Mouse (Mus musculus): Measurements from ENCODE around the gene Lamb3. TPM values are rescaled to one million over a fixed set of nuclear protein-coding genes. Genes with fewer than 3 reads are reported as not detected.

The Lamb3 gene
- polyA plus RNA-seq (2016; fragmentation: Nextera tagmentation; extraction: Ambion mirVana), result 0.40 and 0.81 TPM in 2 replicates

DNA sequence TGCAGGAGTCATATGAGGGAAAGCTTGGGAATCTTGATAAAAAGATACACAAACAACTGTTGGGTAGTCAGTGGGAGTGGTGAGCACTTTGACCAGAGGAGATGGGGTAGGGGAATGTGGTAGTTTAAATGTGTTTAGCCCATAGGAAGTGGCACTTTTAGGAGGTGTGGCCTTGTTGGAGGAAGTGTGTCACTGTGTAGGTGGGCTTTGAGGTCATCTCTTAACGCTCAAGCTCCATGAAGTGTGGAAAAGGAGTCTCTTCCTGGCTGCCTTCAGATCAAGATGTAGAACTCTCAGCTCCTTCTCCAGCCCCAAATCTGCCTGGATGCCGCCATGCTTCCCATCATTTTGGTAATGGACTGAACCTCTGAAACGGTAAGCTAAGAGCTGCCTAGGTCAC, at the start of gene Lamb3:
Gene Lamb3, plus strand, starts transcription at position 197 of the 400 bp plus-strand sequence.
- 91% methylated on average over 3 of the region's 3 CpGs for WGBS
- DNase-seq (ENCODE audit: low spot score), result no peak
- no peaks in the 10 kb centered on the region for H3K36me3 ChIP-seq
- no peak within 1 kb of the TSS for H3K4me3 ChIP-seq
- no peaks in the 10 kb centered on the region for H3K4me1 ChIP-seq
- H3K27me3 ChIP-seq (ENCODE audit: low read depth, poor library complexity, severe bottlenecking), result no peaks in the 10 kb centered on the region
- H3K9me3 ChIP-seq (replicated peaks), result no peaks in the 10 kb centered on the region
- H3K27ac ChIP-seq, result no peak within 1 kb of the TSS

- H3K4me3 ChIP-seq, result no peak overlapping the region
- DNase-seq (ENCODE audit: low spot score), result no peak
- 19% methylated on average over 3 of the region's 3 CpGs for WGBS
- H3K27ac ChIP-seq, result no peak overlapping the region
- H3K9me3 ChIP-seq (replicated peaks), result no peaks in the 10 kb centered on the region
- H3K36me3 ChIP-seq, result no peaks in the 10 kb centered on the region
- peaks cover 8% of the 10 kb centered on the region for H3K4me1 ChIP-seq
- H3K27me3 ChIP-seq (ENCODE audit: low read depth, poor library complexity, severe bottlenecking), result peaks cover 18% of the 10 kb centered on the region
Observed at GRCm38 (mm10) chr1:193159163-193159562, 48.3 kb upstream of the Lamb3 start.

GRCm38 (mm10) chr1:193159613-193160012, 47.9 kb upstream of the Lamb3 start:
- DNase-seq (ENCODE audit: low spot score), result no peak
- H3K36me3 ChIP-seq, result no peaks in the 10 kb centered on the region
- WGBS, result 45% methylated on average over 1 of the region's 1 CpGs
- H3K4me1 ChIP-seq, result peaks cover 8% of the 10 kb centered on the region
- H3K27ac ChIP-seq, result no peak overlapping the region
- peaks cover 14% of the 10 kb centered on the region for H3K27me3 ChIP-seq (ENCODE audit: low read depth, poor library complexity, severe bottlenecking)
- H3K4me3 ChIP-seq, result no peak overlapping the region
- no peaks in the 10 kb centered on the region for H3K9me3 ChIP-seq (replicated peaks)

DNA sequence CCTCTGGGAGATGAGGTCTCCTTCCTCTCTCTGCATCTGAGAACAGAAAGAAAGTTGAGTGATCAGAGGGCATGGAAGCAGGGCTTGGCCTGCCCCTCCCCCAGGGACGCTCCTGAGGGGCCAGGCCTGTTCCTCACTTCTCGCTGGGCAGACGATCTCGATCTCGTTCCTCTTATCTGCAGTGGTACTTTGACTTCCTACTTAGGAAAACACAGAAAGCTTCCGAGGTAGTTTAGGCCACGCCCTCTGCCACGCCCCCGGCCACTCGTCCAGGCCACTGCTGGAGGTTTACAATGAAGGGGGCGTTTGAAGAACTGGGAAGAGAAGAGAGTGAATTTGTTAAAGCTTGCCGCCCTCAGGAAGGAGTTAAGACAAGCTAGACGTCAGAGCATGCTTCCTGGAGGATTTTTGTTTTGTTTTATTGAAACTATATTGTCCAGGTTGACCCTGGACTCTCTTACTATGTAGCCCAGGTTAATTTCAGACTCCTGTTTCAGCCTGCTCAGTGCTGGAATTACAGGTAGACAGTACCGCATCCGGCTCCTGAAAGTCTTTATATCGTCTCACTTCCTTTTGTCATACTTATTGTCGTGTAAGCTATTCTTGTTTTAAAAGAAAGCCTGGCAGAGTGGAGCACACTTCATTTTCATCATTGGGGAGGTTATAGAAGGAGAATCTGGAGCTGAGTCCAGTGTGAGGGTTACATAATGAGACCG, 47.0 kb upstream of the Lamb3 start:
- no peaks in the 10 kb centered on the region for H3K36me3 ChIP-seq
- H3K27me3 ChIP-seq (ENCODE audit: low read depth, poor library complexity, severe bottlenecking), result peaks cover 5% of the 10 kb centered on the region; the same call in 1 of the 2 replicates
- peak overlapping the region; percentile 46 for H3K4me3 ChIP-seq
- peaks cover 8% of the 10 kb centered on the region for H3K4me1 ChIP-seq
- WGBS, result 17% methylated on average over 18 of the region's 18 CpGs
- H3K27ac ChIP-seq, result peak overlapping the region; percentile 39; the same call in 1 of the 2 replicates
- DNase-seq (ENCODE audit: low spot score), result peak; percentile 69
- no peaks in the 10 kb centered on the region for H3K9me3 ChIP-seq (replicated peaks)

GRCm38 (mm10) chr1:193167746-193168145, 39.8 kb upstream of the Lamb3 start, which contains the start of gene A130010J15Rik:
Gene A130010J15Rik (plus strand): TSS chr1:193168046.
- Histone ChIP-seq H3K4me1 (peaks cover 7% of the 10 kb centered on the region), H3K27me3 (ENCODE audit: low read depth, poor library complexity, severe bottlenecking) (no peaks in the 10 kb centered on the region), H3K27ac (no peak within 1 kb of the TSS), H3K36me3 (no peaks in the 10 kb centered on the region), H3K9me3 (replicated peaks) (no peaks in the 10 kb centered on the region), H3K4me3 (no peak within 1 kb of the TSS)
- 89% methylated on average over 3 of the region's 3 CpGs for WGBS
- no peak for DNase-seq (ENCODE audit: low spot score)

DNA sequence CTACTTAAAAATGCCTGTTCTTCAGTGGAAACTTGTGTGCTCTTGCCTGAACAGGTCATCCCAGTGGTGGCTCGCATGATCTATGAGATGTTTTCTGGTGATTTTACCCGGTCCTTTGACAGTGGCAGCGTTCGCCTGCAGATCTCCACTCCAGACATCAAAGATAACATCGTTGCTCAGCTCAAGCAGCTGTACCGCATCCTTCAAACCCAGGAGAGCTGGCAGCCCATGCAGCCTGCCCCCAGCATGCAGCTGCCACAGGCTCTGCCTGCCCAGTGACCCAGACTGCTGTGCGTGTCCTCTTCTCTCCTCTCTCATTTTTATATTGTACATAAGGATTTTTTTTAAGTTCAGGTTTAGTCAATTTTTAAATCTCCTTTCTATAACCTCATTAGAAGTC, 38.3 kb upstream of the Lamb3 start:
- no peak for DNase-seq (ENCODE audit: low spot score)
- H3K27me3 ChIP-seq (ENCODE audit: low read depth, poor library complexity, severe bottlenecking), result no peaks in the 10 kb centered on the region
- no peak overlapping the region for H3K27ac ChIP-seq
- no peaks in the 10 kb centered on the region for H3K9me3 ChIP-seq (replicated peaks)
- no peaks in the 10 kb centered on the region for H3K36me3 ChIP-seq
- H3K4me3 ChIP-seq, result no peak overlapping the region
- WGBS, result 87% methylated on average over 7 of the region's 7 CpGs
- peaks cover 17% of the 10 kb centered on the region for H3K4me1 ChIP-seq

- Histone ChIP-seq H3K9me3 (replicated peaks) (no peaks in the 10 kb centered on the region), H3K36me3 (no peaks in the 10 kb centered on the region), H3K27ac (no peak overlapping the region), H3K4me1 (peaks cover 23% of the 10 kb centered on the region), H3K27me3 (ENCODE audit: low read depth, poor library complexity, severe bottlenecking) (no peaks in the 10 kb centered on the region), H3K4me3 (no peak overlapping the region)
- WGBS, result 90% methylated on average over 2 of the region's 2 CpGs
- no peak for DNase-seq (ENCODE audit: low spot score)
Observed at GRCm38 (mm10) chr1:193169856-193170255, 37.6 kb upstream of the Lamb3 start.

DNA sequence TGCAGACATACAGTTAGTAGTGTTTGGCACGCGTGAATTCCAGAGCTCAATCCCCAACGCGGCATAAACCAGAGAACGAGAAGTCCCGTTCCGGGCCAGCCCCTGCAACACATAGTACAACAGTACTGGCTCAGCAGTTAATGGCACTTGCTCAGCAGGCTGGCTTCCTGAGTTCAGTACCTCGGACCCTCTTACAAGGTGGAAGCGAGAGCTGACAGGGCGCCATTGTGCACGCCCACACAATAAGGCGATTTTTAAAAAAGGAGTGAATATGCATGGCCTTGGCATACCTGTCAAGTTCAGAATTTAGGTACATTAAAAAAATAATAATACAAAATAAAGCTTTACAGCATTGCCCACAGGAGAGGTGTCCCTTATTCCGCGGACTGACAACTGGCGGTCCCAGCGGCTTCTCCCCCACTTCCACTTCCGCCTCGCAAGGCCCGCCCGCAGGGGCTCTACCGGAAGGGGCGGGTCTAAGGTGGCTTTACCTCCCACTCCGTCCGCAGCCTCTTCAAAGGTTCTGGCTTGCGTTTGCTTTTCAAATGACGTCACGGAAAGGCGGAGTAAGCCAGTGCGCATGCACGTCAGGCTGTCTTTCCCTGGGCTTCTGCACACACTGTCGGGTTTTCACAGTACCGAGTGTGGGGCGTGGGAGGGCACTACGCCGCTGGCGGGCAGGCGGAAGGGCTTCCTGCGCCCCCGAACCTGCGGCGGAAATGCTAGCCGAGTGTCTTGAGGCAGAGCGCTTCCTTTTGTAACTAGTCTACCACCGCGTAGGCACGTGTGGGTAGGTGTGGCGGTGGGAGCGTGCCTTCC, 34.3 kb upstream of the Lamb3 start:
- 1% methylated on average over 48 of the region's 48 CpGs for WGBS
- Histone ChIP-seq H3K4me3 (peak overlapping the region; percentile 74), H3K27me3 (ENCODE audit: low read depth, poor library complexity, severe bottlenecking) (no peaks in the 10 kb centered on the region), H3K27ac (peak overlapping the region; percentile 91), H3K4me1 (peaks cover 23% of the 10 kb centered on the region), H3K36me3 (no peaks in the 10 kb centered on the region), H3K9me3 (replicated peaks) (no peaks in the 10 kb centered on the region)
- peak; percentile 97 for DNase-seq (ENCODE audit: low spot score)

GRCm38 (mm10) chr1:193173810-193174129, 33.7 kb upstream of the Lamb3 start:
- Histone ChIP-seq H3K9me3 (replicated peaks) (no peaks in the 10 kb centered on the region), H3K36me3 (no peaks in the 10 kb centered on the region), H3K4me1 (peaks cover 23% of the 10 kb centered on the region), H3K27me3 (ENCODE audit: low read depth, poor library complexity, severe bottlenecking) (no peaks in the 10 kb centered on the region), H3K27ac (peak overlapping the region; percentile 91), H3K4me3 (peak overlapping the region; percentile 74)
- WGBS, result 20% methylated on average over 9 of the region's 9 CpGs
- no peak for DNase-seq (ENCODE audit: low spot score)

- Histone ChIP-seq H3K4me1 (peaks cover 23% of the 10 kb centered on the region), H3K36me3 (no peaks in the 10 kb centered on the region), H3K4me3 (peak overlapping the region; percentile 74), H3K27me3 (ENCODE audit: low read depth, poor library complexity, severe bottlenecking) (no peaks in the 10 kb centered on the region), H3K9me3 (replicated peaks) (no peaks in the 10 kb centered on the region), H3K27ac (peak overlapping the region; percentile 91)
- WGBS, result 90% methylated on average over 13 of the region's 13 CpGs
- DNase-seq (ENCODE audit: low spot score), result no peak
Observed at GRCm38 (mm10) chr1:193174143-193174733, 33.3 kb upstream of the Lamb3 start.

DNA sequence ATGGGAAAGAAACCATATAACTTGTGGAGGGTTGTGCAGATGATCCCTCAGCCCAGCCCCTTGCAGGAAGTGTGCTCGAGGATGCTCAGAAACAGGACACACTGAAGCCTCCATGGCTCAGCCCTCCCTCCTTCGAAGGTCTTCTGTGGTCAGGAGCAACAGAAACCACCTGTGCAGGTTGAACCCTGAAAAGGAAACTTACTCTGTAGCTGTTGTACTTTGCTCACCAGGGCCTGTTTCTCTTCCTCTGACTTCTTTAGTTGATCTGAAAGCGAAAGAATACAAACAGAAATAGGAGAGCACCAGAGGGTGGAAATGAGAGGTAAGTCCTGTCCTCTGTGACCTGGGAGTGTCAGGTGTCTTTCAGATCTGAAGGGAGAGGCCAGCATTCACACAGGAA, 26.4 kb upstream of the Lamb3 start:
- Histone ChIP-seq H3K4me3 (no peak overlapping the region), H3K9me3 (replicated peaks) (no peaks in the 10 kb centered on the region), H3K4me1 (no peaks in the 10 kb centered on the region), H3K27ac (no peak overlapping the region), H3K36me3 (no peaks in the 10 kb centered on the region), H3K27me3 (ENCODE audit: low read depth, poor library complexity, severe bottlenecking) (no peaks in the 10 kb centered on the region)
- DNase-seq (ENCODE audit: low spot score), result no peak
- WGBS, result 84% methylated on average over 3 of the region's 3 CpGs

DNA sequence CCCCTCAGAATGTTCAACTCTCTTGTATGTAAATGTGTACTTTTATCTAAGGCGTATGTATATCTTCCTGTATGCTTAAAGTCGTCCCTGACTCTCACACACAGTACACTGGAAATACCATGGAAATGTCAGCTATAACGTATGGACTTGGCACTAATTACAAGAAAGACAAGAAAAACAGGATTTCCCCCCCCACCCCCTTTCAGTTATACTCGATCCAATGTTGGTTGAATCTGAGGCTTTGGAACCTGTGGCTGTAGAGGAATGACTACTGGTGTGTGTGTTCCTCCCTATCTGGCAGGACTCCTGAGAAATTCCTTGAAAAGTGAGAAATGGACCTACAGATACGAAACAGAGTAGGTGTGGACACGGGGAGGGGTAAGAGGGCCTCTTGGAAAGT, 19.2 kb upstream of the Lamb3 start:
- H3K4me3 ChIP-seq, result no peak overlapping the region
- no peak for DNase-seq (ENCODE audit: low spot score)
- WGBS, result 83% methylated on average over 6 of the region's 6 CpGs
- no peaks in the 10 kb centered on the region for H3K27me3 ChIP-seq (ENCODE audit: low read depth, poor library complexity, severe bottlenecking)
- peaks cover 23% of the 10 kb centered on the region for H3K4me1 ChIP-seq
- no peaks in the 10 kb centered on the region for H3K36me3 ChIP-seq
- no peaks in the 10 kb centered on the region for H3K9me3 ChIP-seq (replicated peaks)
- peak overlapping the region; percentile 76 for H3K27ac ChIP-seq

- no peaks in the 10 kb centered on the region for H3K36me3 ChIP-seq
- H3K4me1 ChIP-seq, result peaks cover 23% of the 10 kb centered on the region
- DNase-seq (ENCODE audit: low spot score), result peak; percentile 57
- no peaks in the 10 kb centered on the region for H3K9me3 ChIP-seq (replicated peaks)
- peak overlapping the region; percentile 76 for H3K27ac ChIP-seq
- 30% methylated on average over 9 of the region's 9 CpGs for WGBS
- no peaks in the 10 kb centered on the region for H3K27me3 ChIP-seq (ENCODE audit: low read depth, poor library complexity, severe bottlenecking)
- H3K4me3 ChIP-seq, result no peak overlapping the region
Observed at GRCm38 (mm10) chr1:193189151-193189621, 18.3 kb upstream of the Lamb3 start.

Measured in limb, embryonic 10.5 days (tissue).